Mouse (Mus musculus) liver, postnatal 0 days (tissue): ENCODE measurements at regions not wholly inside any gene's neighbourhood (a gene's known extent, or its start where the extent isn't known, plus 50 kb on each side); places are given as distances from the start of the nearest gene placed in this dataset.

Experiments used
- CTCF ChIP-seq: sonication (generic); IDR thresholded peaks from 2 replicates; pipeline ENCODE4 v1.5.1; 2016; ENCODE audit warnings: antibody characterized with exemption, low read depth
- EP300 ChIP-seq: IDR thresholded peaks from 2 replicates; pipeline ENCODE4 v1.6.1; 2016; ENCODE audit warnings: antibody characterized with exemption, low read depth, mild to moderate bottlenecking

GRCm38 (mm10) chr2:178785843-178786242, 355.5 kb downstream of the Cdh26 start:
- TF ChIP-seq CTCF (no peak), EP300 (no peak)
